Mouse (Mus musculus): ENCODE data around the gene Cks1b.
A peak's percentile ranks its signal among the peaks of the same experiment; 100 is the strongest.

The Cks1b gene

GRCm38 (mm10) chr3:89425876-89426275 is 7.7 kb upstream of the Cks1b start:
- no peak for DNase-seq (ENCODE audit: low spot score in 2 of 2)

- DNase-seq (ENCODE audit: low spot score in 2 of 2), result no peak
These were observed 7.0 kb upstream of the Cks1b start for GRCm38 (mm10) chr3:89425141-89425525.

DNA sequence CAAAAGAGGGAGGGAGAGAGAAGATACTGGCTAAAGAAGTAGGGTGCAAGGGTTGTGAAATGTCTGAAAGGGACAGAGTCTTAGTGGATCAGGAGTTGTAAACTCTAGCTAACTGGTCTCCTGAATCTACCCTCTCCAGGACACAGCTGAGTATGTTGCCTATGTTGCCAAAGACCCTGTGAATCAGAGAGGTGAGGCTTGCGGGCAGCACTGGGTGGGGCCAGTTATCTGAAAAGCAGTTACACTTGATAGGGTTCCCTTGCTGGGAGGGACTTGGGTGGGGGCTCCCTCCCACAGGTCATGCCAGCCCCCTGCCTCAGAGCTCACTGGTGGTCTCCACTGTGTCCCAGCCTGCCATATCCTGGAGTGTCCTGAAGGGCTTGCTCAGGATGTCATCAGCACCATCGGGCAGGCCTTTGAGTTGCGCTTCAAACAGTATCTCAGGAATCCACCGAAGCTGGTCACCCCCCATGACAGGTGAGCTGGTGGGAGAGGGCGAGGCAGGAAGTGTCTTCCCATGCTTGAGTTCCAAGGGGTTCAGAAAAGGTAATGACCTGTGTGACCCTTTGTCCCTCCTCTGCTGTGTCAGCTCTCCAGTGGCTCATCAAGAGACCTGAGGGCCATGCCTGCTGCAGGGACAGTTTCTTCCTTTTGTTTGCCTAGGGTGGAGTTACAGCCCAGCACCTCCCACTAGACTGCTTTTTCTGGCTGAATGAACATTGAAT is 6.4 kb upstream of the Cks1b start:
- no peak for DNase-seq (ENCODE audit: low spot score in 2 of 2)

DNA sequence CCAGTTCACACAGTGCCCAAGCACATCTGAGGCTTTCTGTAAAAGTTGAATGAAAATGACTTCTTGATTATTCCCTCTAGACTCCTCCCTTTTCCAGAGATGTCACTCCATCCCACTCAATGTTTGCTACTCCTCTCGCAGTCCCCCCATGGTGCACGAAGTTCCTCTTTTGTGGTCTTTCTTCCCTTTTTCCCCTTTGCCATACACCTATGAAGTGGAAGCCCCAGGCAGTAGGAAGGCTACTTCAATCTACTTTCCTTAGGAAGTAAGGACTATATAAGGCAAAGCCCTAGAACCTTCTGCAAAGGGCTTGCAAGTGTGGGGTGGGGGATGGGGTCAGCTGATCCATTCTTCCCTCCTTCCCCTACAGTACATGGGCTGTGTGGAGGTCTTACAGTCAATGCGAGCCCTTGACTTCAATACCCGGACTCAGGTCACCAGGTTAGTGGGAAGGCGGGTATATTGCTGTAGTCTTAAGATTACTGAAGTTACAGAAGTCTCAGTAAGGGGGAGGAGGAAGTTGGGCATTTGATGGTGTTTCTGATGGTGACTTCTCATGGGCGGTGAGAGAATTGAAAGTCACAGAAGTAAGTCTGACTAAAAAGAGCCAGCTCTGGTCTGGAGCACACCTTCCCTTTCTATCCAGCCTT is 4.5 kb upstream of the Cks1b start:
- no peak for DNase-seq (ENCODE audit: low spot score in 2 of 2)

GRCm38 (mm10) chr3:89421810-89422473 is 3.8 kb upstream of the Cks1b start:
- no peak for DNase-seq (ENCODE audit: low spot score in 2 of 2)

- peak; percentile 52 to 64 for DNase-seq (ENCODE audit: low spot score in 2 of 2)
These were observed 3.0 kb upstream of the Cks1b start for GRCm38 (mm10) chr3:89421002-89421774.

GRCm38 (mm10) chr3:89420421-89420820 is 2.2 kb upstream of the Cks1b start:
- no peak for DNase-seq (ENCODE audit: low spot score in 2 of 2)

DNA sequence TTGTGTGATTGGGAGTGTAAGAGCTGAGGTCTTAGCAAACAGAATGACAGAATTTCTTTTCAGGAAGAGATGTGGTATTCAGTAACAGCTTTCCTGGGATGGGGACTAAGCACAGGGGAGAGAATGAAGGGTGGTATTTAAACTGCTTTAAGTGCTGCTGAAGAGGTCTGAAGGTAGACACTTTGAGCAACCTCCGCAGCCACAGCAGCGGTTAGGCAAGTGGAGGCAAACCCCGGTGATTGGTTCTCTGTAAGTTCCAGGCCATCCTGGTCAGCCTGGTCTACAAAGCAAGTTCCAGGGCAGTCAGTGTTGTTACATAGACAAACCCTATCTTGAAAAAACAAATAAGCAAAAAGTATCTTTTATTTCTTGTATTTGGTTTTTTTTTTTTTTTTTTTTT is 1.8 kb upstream of the Cks1b start:
- no peak for DNase-seq (ENCODE audit: low spot score in 2 of 2)

- DNase-seq (ENCODE audit: low spot score in 2 of 2), result no peak
These were observed 1.4 kb upstream of the Cks1b start for GRCm38 (mm10) chr3:89419571-89419970.

GRCm38 (mm10) chr3:89418861-89419250 is 673 bp upstream of the Cks1b start:
- no peak for DNase-seq (ENCODE audit: low spot score in 2 of 2)

- DNase-seq (ENCODE audit: low spot score in 2 of 2), result no peak
These were observed 378 bp downstream of the Cks1b start for GRCm38 (mm10) chr3:89417840-89418169.

GRCm38 (mm10) chr3:89417131-89417530 is 1.1 kb downstream of the Cks1b start:
- DNase-seq (ENCODE audit: low spot score in 2 of 2), result no peak

GRCm38 (mm10) chr3:89416158-89416557 is 2.0 kb downstream of the Cks1b start:
- no peak for DNase-seq (ENCODE audit: low spot score in 2 of 2)

DNA sequence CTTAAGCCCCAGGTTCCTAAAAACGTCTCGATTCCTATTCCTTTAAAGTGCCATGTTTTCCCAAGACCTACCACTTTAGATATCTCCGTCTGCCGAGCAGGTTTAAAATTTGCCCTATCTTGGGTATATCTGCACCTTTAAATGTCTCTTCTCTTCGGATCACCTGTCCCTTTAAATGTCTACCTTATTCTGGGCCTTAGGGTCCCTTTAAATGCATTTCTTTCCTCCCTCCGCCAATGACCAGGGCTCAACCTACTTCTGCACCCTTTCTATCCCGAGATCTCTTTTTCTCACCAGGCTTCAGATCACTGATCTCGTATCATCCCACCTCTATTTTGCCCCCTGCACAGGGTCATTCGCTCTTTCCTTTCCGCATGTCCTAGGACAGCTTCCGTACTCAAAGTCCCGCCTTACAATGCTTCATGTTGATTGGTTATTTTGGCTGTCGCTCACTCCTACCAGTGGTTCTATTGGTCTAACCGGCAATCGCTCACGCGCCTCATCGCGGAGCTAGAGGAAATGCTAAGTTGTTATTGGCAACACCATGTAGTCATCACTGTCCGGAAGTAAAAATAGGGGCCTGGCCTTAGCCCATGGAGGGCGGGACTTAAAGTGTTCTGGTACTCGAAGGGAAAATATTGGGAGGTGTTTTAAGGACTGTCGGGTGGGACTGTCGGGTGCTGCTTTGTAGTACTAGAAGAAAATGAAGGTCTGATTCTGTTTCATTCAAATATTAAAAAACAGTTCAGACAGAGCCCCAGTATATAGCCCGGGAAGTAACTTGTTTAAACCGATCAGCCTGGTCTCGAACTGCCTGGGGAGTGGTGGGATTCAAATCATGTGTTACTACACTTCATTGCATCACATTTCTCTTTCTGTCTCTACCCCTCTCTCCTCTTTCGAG is 6.4 kb downstream of the Cks1b start, which contains the start of gene Flad1:
Gene Flad1, minus strand, starts transcription at position 381 of the 904 bp plus-strand sequence.
- DNase-seq (ENCODE audit: low spot score in 2 of 2), result peak; percentile 98 to 99

- DNase-seq (ENCODE audit: low spot score in 2 of 2), result no peak
These were observed 7.3 kb downstream of the Cks1b start for GRCm38 (mm10) chr3:89410864-89411263.

DNA sequence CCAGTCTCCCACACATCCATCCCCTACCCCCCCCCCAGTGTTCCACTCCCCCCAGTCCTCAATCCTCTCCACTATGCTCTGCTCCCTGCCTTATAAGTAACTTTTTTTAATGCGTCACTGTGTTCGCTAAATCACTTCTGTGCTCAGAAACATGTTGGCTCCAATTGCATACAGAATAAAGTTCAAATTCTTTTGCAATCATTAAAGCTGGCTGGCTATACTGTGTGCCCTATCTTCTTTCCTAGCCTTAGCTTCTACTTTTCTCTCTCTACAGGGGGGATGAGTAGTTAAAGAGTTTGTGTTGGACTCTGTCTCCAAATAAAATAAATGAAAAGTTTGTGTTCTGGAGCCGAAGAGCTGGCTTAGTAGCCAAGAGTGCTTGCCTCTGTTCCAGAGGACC is 8.5 kb downstream of the Cks1b start:
- DNase-seq (ENCODE audit: low spot score in 2 of 2), result no peak

- no peak for DNase-seq (ENCODE audit: low spot score in 2 of 2)
These were observed 9.7 kb downstream of the Cks1b start for GRCm38 (mm10) chr3:89408448-89408847.

DNA sequence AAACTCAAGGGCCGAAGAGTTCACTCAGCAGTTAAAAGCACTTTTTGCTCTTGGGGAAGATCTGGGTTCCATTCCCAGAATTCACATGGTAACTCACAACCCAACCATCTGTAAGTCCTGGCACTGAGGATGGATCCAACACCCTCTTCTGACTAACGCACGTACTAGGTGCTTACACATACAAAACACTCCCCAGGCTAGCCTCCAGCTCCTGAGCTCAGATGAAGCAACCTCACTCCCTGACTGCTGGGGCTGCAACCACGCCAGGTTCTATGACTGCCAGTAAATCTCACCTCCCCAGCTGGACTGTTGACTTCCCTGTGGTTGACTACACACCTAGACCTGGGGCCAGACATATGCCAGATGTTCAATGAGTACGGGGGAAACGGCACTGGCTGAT is 11.3 kb downstream of the Cks1b start:
- no peak for DNase-seq (ENCODE audit: low spot score in 2 of 2)

DNA sequence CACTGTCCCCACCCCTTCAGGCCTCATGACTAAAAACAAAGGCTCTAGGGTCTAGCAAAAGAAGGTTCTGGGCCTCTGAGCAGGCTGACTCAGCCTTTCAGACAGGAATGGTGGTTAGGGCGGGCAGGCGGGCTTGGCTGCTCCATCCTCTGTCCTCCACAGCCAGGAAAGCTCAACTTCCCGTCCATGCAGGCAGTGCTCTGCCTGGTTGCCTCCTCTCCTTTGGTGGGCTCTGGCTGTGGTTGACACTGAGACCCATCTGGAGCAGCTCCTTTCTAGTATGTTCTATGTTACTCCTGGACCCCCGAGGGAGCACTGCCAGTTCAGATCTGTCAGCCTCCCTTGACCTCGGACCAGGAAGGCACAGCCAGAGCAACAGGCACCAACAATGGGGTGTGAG is 15.5 kb downstream of the Cks1b start, which contains the start of gene Lenep:
Gene Lenep, minus strand, starts transcription at position 101 of the 400 bp plus-strand sequence.
- DNase-seq (ENCODE audit: low spot score in 2 of 2), result no peak

DNA sequence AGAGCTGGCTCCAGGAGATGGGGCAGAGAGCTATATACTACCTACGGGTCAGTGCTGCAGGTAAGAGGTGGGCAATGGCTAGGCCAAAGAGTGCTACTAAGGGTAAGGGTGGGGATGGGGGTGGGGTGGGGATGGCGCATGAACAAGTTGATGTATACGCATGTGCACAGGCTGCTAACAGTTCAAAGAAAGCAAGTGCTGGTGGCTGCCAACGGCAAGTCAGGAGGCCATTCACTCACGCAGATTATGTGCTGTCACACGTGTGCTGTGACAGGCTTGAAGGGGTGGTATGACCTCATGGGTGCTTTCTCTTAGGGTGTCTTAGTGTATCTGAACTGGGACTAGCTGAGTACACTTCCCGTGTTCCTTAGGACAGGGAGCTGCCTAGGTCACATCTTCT is 16.9 kb downstream of the Cks1b start:
- DNase-seq (ENCODE audit: low spot score in 2 of 2), result no peak

- no peak for DNase-seq (ENCODE audit: low spot score in 2 of 2)
These were observed 21.6 kb downstream of the Cks1b start for GRCm38 (mm10) chr3:89396654-89397005.

Data from right cerebral cortex, postnatal 36 days (tissue).